Mouse (Mus musculus): ENCODE measurements around the gene Zbtb25. TPM values are rescaled to one million over a fixed set of nuclear protein-coding genes. Genes with fewer than 3 reads are reported as not detected.

Gene Zbtb25
- total RNA-seq, 2 experiments from 2014 or later: 15.7 to 22.1 TPM

Other genes with a start within 250 kb of the Zbtb25 start
- under 1 TPM; 0.13 to 0.25 TPM for gene Esr2, start 192.3 kb downstream of the Zbtb25 start, total RNA-seq (2021)
- gene Tex21, start 122.9 kb downstream of the Zbtb25 start, total RNA-seq (2021): not detected
- gene Mthfd1, start 114.3 kb downstream of the Zbtb25 start, total RNA-seq (2021): 10 to 100 TPM; 46.1 to 47.3 TPM
- gene Akap5, start 44.7 kb downstream of the Zbtb25 start, total RNA-seq (2021): 10 to 100 TPM; 56.5 to 58.3 TPM
- 1 to 10 TPM; 7.3 to 8.7 TPM for gene Zbtb1, start 664 bp upstream of the Zbtb25 start, total RNA-seq (2021)
- 100 to 1,000 TPM; 109 to 116 TPM for gene Hspa2, start 34.6 kb upstream of the Zbtb25 start, total RNA-seq (2021)
- 1 to 10 TPM; 1.7 to 1.8 TPM for gene Ppp1r36, start 47.9 kb upstream of the Zbtb25 start, total RNA-seq (2021)
- gene Plekhg3, start 161.3 kb upstream of the Zbtb25 start, total RNA-seq (2021): 10 to 100 TPM; 22.9 to 23.2 TPM